Mouse (Mus musculus): Measurements from ENCODE around the gene Brms1l. TPM values are rescaled to one million over a fixed set of nuclear protein-coding genes. Genes with fewer than 3 reads are reported as not detected.

Brms1l gene
- 59.2 and 71.8 TPM in 2 replicates for polyA plus RNA-seq (2012; ENCODE audit: low replicate concordance)

DNA sequence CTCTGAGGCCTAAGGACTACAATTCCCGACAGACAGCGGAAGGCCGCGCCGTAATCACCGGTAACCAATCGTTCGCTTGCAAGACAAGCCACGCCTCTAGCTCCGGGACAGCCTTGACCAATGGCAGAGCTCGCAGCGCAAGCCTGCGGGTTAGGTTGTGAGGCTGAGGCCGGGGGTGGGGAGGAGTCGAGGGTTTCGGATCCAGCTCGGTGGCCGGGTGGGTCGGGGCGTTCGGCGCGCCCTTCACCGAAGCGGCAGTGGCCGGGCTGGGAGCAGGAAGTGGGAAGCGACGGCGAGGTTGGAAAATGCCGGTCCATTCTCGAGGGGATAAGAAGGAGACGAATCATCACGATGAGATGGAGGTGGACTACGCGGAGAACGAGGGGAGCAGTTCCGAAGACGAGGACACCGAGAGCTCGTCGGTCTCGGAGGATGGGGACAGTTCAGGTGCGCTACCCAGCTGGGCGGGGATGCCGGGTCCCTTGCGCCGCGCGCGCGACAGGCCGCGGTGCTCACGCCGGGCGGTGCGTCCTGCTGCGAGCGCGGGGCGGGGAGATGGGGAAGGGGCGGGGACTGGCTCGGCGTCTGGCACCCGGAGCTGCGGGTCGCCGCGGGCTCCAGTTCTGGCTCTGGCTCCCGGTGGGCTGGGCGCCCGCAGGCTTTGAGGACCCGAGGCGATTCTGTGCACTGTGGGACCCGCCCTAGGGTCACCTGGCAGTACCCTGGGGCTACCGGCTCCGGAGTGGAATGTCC is at the start of gene Brms1l:
Gene Brms1l, plus strand, starts transcription at position 126 of the 753 bp plus-strand sequence.

DNA sequence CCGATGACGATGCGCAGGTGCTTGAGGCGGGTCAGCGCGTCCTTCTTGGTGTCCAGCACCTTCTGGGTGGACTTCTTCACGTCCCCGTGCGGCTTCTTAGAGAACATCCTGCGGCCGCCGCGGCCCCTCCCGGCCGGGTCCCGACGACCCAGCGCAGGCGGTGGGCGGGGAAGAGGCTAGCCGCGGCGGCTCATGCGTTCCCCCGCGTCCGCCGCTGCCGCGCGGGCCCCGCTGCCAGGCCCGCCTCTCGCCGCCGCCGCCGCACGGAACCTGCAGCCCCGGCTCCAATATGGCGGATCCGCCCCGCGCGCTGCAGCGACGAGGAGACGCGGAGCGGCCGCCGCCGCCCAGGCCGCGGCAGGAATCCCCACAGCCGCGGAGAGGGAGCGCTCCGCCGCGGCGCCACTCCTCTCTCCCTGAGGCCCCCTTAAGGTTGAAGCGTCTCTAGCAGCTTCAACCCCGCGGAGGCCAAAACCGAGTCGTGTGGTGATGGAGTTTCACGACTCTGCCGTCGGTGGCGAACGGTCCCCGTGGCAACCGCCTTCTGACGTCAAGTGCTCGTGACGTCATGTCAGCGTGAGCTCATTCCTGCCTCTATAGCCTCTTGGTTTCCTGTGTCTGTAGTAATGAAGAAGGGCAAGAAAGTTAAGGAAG is 15.3 kb upstream of the Brms1l start, which contains the start of gene Ralgapa1:
Gene Ralgapa1, minus strand, starts transcription at position 507 of the 654 bp plus-strand sequence.

Other genes with a start within 250 kb of the Brms1l start
- not detected in 2 replicates for gene Insm2, start 236.9 kb upstream of the Brms1l start, polyA plus RNA-seq (2012; ENCODE audit: low replicate concordance)
- gene Ralgapa1, start 15.2 kb upstream of the Brms1l start, polyA plus RNA-seq (2012; ENCODE audit: low replicate concordance): 11.2 and 16.2 TPM in 2 replicates